Mouse (Mus musculus) liver, postnatal 0 days (tissue): ENCODE measurements around the gene Kctd4.

ENCODE experiments used
- CTCF ChIP-seq: sonication (generic); IDR thresholded peaks from 2 replicates; pipeline ENCODE4 v1.5.1; 2016; ENCODE audit warnings: antibody characterized with exemption, low read depth
- EP300 ChIP-seq: IDR thresholded peaks from 2 replicates; pipeline ENCODE4 v1.6.1; 2016; ENCODE audit warnings: antibody characterized with exemption, low read depth, mild to moderate bottlenecking

- TF ChIP-seq CTCF, result no peak
- no peak for TF ChIP-seq EP300
These were observed 55.6 kb downstream of the Kctd4 start, which contains the start of gene Gtf2f2 for GRCm38 (mm10) chr14:76010102-76011061.
